Mouse (Mus musculus) olfactory bulb, adult 2 months (tissue): Measurements from ENCODE around the gene Ccl11. TPM values are rescaled to one million over a fixed set of nuclear protein-coding genes. Genes with fewer than 3 reads are reported as not detected.

ENCODE experiments used
- H3K27ac ChIP-seq: fragments of 200-500 bp; 2 replicates; pipeline ENCODE4 v1.5.1; 2012; ENCODE audit warnings: low read depth, low read length; ENCODE audit not compliant: insufficient read depth
- H3K4me1 ChIP-seq: fragments of 200-500 bp; 2 replicates; pipeline ENCODE4 v1.6.1; 2012; ENCODE audit warnings: low read length; ENCODE audit not compliant: control insufficient read depth, insufficient read depth
- H3K4me3 ChIP-seq: fragments of 200-500 bp; 2 replicates; pipeline ENCODE4 v1.5.1; 2012; ENCODE audit warnings: mild to moderate bottlenecking, low read depth, low read length, moderate library complexity; ENCODE audit not compliant: insufficient read depth
- CTCF ChIP-seq: fragments of 200-500 bp; IDR thresholded peaks from 2 replicates; pipeline ENCODE4 v1.5.1; 2012; ENCODE audit warnings: low read depth, mild to moderate bottlenecking, low read length, moderate library complexity; ENCODE audit not compliant: insufficient read depth
- POLR2A ChIP-seq: fragments of 200-500 bp; IDR thresholded peaks from 2 replicates; pipeline ENCODE4 v1.6.1; 2012; ENCODE audit warnings: mild to moderate bottlenecking, low read depth, low read length, moderate library complexity; ENCODE audit not compliant: insufficient read depth
- WGBS: fragments of 180-500 bp; shearing (Covaris S2); methylation state at CpG from one replicate; pipeline ENCODE4 v1.1.7; 2018; 5-methylcytosine and 5-hydroxymethylcytosine counted together
- polyA plus RNA-seq: library from polyadenylated mRNA; stranded (reverse); fragments of >200 nt; gene quantifications from 2 replicates; pipeline ENCODE4 v1.2.4, GENCODE M21; 2012; ENCODE audit warnings: low replicate concordance; ENCODE audit not compliant: missing spikeins, insufficient read depth, insufficient read length

The Ccl11 gene
- polyA plus RNA-seq, 1 experiment, result not detected

DNA sequence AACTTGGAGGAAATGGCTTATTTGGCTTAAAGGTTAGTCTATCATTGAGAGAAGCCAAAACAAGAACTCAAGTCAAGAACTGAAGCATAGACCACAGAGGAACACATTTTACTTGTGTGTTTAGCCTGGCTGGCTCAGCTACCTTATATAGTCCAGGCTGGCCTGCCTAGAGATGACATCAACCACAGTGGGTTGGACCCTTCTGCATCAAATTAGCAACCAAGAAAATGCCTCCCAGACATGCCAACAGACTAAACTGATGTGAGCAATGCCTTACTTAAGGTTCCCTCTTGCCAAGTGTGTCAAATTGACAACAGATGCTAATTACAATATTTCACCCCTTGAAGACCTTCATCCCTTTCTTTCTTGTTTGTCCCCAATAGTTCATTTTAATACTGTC lies 52.0 kb downstream of the Ccl11 start:
- Histone ChIP-seq H3K4me3 (no peak overlapping the region), H3K27ac (no peak overlapping the region), H3K4me1 (no peaks in the 10 kb centered on the region)
- no peak for TF ChIP-seq POLR2A
- TF ChIP-seq CTCF, result no peak

DNA sequence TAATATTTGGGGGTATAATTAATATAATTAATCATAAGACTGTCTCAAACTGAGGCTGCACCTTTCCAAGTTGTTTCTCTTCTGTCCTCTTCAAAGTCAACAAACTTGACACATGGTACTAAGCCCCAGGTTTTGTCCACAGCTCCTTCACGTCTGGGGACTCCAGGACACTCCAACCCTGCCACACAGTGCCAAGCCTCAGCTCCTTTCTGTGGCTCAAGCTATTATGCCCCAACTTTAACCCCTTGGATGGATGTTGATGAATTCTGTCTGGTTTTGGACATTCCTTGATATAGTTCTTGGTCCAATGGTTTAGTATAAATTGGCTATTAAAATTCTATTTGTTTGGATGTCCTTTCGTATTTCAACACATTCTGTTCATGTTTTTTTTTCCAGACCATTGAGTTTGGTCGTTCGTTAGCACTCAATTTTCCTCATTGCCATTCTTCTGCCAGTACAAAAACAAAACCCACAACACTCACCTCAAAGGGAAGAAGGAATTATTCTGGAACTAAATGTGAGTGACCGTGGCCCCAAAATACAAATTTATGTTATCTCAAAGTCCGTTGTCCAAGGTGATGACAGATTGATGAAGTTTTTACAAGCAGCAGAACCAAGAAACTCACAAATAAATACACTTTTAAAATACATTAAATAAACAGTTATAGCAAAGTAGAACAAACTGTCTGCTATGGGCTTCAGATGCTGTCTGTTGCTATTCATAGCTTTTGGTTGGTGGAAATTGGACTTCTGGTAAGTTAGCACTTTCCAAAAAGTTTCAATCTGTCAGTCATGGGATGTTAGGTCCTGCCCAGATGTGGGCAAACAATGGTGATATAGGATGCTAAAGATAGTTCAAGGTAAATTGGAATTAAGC lies 53.0 kb downstream of the Ccl11 start:
- TF ChIP-seq CTCF (no peak), POLR2A (no peak)
- 44% methylated on average over 6 of the region's 6 CpGs for WGBS
- no peak overlapping the region for H3K27ac ChIP-seq
- no peak overlapping the region for H3K4me3 ChIP-seq
- no peaks in the 10 kb centered on the region for H3K4me1 ChIP-seq

Other genes starting within 250 kb of the Ccl11 start
- not detected in 2 replicates for gene 5530401A14Rik, start 197.2 kb upstream of the Ccl11 start, polyA plus RNA-seq
- gene Asic2, start 89.4 kb upstream of the Ccl11 start, polyA plus RNA-seq, result not detected in 2 replicates
- gene Ccl2, start 22.3 kb upstream of the Ccl11 start, polyA plus RNA-seq, result not detected in 2 replicates
- not detected in 2 replicates for gene Gm17268, start 19.3 kb upstream of the Ccl11 start, polyA plus RNA-seq
- not detected in 2 replicates for gene Ccl7, start 12.1 kb upstream of the Ccl11 start, polyA plus RNA-seq
- gene Ccl12, start 44.0 kb downstream of the Ccl11 start, polyA plus RNA-seq, result not detected in 2 replicates
- gene Ccl8, start 57.4 kb downstream of the Ccl11 start, polyA plus RNA-seq, result not detected in 2 replicates
- not detected in 2 replicates for gene Ccl1, start 247.9 kb downstream of the Ccl11 start, polyA plus RNA-seq